Mouse (Mus musculus): Measurements from ENCODE around the gene Mvb12b. TPM values are rescaled to one million over a fixed set of nuclear protein-coding genes. Genes with fewer than 3 reads are reported as not detected.

The Mvb12b gene
- total RNA-seq, 1 experiment = 5.0 TPM

GRCm38 (mm10) chr2:33774106-33774505 lies 113.6 kb downstream of the Mvb12b start:
- DNase-seq (ENCODE audit: low read depth, low spot score) = no peak
- TF ChIP-seq ZC3H11A (IDR thresholded peaks at IDR 0.05; ENCODE audit: borderline replicate concordance, low read depth, low read length) = no peak
- TF ChIP-seq MAFK (IDR thresholded peaks at IDR 0.05; ENCODE audit: insufficient read depth, low read depth, low read length) = no peak
- no peak for TF ChIP-seq CHD2 (IDR thresholded peaks at IDR 0.05; ENCODE audit: low read depth, low read length)
- no peak for TF ChIP-seq ZNF384 (IDR thresholded peaks at IDR 0.05; ENCODE audit: low read depth, low read length)
- H3K4me3 ChIP-seq (ENCODE audit: insufficient read depth in 1 of 2, low read depth in 1 of 2, low read length in 2 of 2, poor library complexity in 1 of 2, severe bottlenecking in 1 of 2) = no peak overlapping the region
- H3K9me3 ChIP-seq (ENCODE audit: control insufficient read depth, insufficient read depth, low read depth, low read length) = no peaks in the 10 kb centered on the region
- H3K4me1 ChIP-seq (ENCODE audit: control insufficient read depth in 2 of 2, insufficient read depth in 2 of 2, low read length in 2 of 2, poor library complexity in 1 of 2) = no peaks in the 10 kb centered on the region
- H3K36me3 ChIP-seq (ENCODE audit: control insufficient read depth, insufficient read depth, low read length, poor library complexity, severe bottlenecking) = no peaks in the 10 kb centered on the region
- H3K9ac ChIP-seq (ENCODE audit: insufficient read depth, low read depth, low read length, poor library complexity, severe bottlenecking) = no peak overlapping the region
- H3K27ac ChIP-seq (ENCODE audit: insufficient read depth, low read depth, low read length, poor library complexity, severe bottlenecking) = no peak overlapping the region
- in situ Hi-C loops (cut with MboI; ENCODE audit: low sequenced_read_pairs in 2 of 2, unreplicated experiment in 2 of 2) = no loop called here

- H3K4me3 ChIP-seq (ENCODE audit: insufficient read depth in 1 of 2, low read depth in 1 of 2, low read length in 2 of 2, poor library complexity in 1 of 2, severe bottlenecking in 1 of 2) = no peak overlapping the region
- no peaks in the 10 kb centered on the region for H3K9me3 ChIP-seq (ENCODE audit: control insufficient read depth, insufficient read depth, low read depth, low read length)
- TF ChIP-seq ZC3H11A (IDR thresholded peaks at IDR 0.05; ENCODE audit: borderline replicate concordance, low read depth, low read length) (no peak), ZNF384 (IDR thresholded peaks at IDR 0.05; ENCODE audit: low read depth, low read length) (no peak), MAFK (IDR thresholded peaks at IDR 0.05; ENCODE audit: insufficient read depth, low read depth, low read length) (no peak), HCFC1 (IDR thresholded peaks at IDR 0.05; ENCODE audit: borderline replicate concordance, insufficient read depth, low read length) (no peak), CHD2 (IDR thresholded peaks at IDR 0.05; ENCODE audit: low read depth, low read length) (no peak)
- H3K4me1 ChIP-seq (ENCODE audit: control insufficient read depth in 2 of 2, insufficient read depth in 2 of 2, low read length in 2 of 2, poor library complexity in 1 of 2) = no peaks in the 10 kb centered on the region
- H3K9ac ChIP-seq (ENCODE audit: insufficient read depth, low read depth, low read length, poor library complexity, severe bottlenecking) = no peak overlapping the region
- no peak for DNase-seq (ENCODE audit: low read depth, low spot score)
- H3K27ac ChIP-seq (ENCODE audit: insufficient read depth, low read depth, low read length, poor library complexity, severe bottlenecking) = no peak overlapping the region
- H3K36me3 ChIP-seq (ENCODE audit: control insufficient read depth, insufficient read depth, low read length, poor library complexity, severe bottlenecking) = no peaks in the 10 kb centered on the region
- in situ Hi-C loops (cut with MboI; ENCODE audit: low sequenced_read_pairs in 2 of 2, unreplicated experiment in 2 of 2) = no loop called here
These were observed 115.3 kb downstream of the Mvb12b start for GRCm38 (mm10) chr2:33772439-33772838.

- Histone ChIP-seq H3K9me3 (ENCODE audit: control insufficient read depth, insufficient read depth, low read depth, low read length) (no peaks in the 10 kb centered on the region), H3K4me1 (ENCODE audit: control insufficient read depth in 2 of 2, insufficient read depth in 2 of 2, low read length in 2 of 2, poor library complexity in 1 of 2) (no peaks in the 10 kb centered on the region), H3K36me3 (ENCODE audit: control insufficient read depth, insufficient read depth, low read length, poor library complexity, severe bottlenecking) (no peaks in the 10 kb centered on the region), H3K4me3 (ENCODE audit: insufficient read depth in 1 of 2, low read depth in 1 of 2, low read length in 2 of 2, poor library complexity in 1 of 2, severe bottlenecking in 1 of 2) (no peak overlapping the region), H3K27ac (ENCODE audit: insufficient read depth, low read depth, low read length, poor library complexity, severe bottlenecking) (no peak overlapping the region), H3K9ac (ENCODE audit: insufficient read depth, low read depth, low read length, poor library complexity, severe bottlenecking) (no peak overlapping the region)
- TF ChIP-seq MAFK (IDR thresholded peaks at IDR 0.05; ENCODE audit: insufficient read depth, low read depth, low read length) = no peak
- no peak for TF ChIP-seq CHD2 (IDR thresholded peaks at IDR 0.05; ENCODE audit: low read depth, low read length)
- no peak for TF ChIP-seq ZC3H11A (IDR thresholded peaks at IDR 0.05; ENCODE audit: borderline replicate concordance, low read depth, low read length)
- no peak for TF ChIP-seq HCFC1 (IDR thresholded peaks at IDR 0.05; ENCODE audit: borderline replicate concordance, insufficient read depth, low read length)
- no peak for TF ChIP-seq ZNF384 (IDR thresholded peaks at IDR 0.05; ENCODE audit: low read depth, low read length)
- in situ Hi-C loops (cut with MboI; ENCODE audit: low sequenced_read_pairs in 2 of 2, unreplicated experiment in 2 of 2) = no loop called here
- DNase-seq (ENCODE audit: low read depth, low spot score) = no peak
These were observed 116.4 kb downstream of the Mvb12b start for GRCm38 (mm10) chr2:33771388-33771787.

- in situ Hi-C loops (cut with MboI; ENCODE audit: low sequenced_read_pairs in 2 of 2, unreplicated experiment in 2 of 2) = no loop called here
- H3K4me1 ChIP-seq (ENCODE audit: control insufficient read depth in 2 of 2, insufficient read depth in 2 of 2, low read length in 2 of 2, poor library complexity in 1 of 2) = no peaks in the 10 kb centered on the region
- no peaks in the 10 kb centered on the region for H3K36me3 ChIP-seq (ENCODE audit: control insufficient read depth, insufficient read depth, low read length, poor library complexity, severe bottlenecking)
- no peak overlapping the region for H3K4me3 ChIP-seq (ENCODE audit: insufficient read depth in 1 of 2, low read depth in 1 of 2, low read length in 2 of 2, poor library complexity in 1 of 2, severe bottlenecking in 1 of 2)
- DNase-seq (ENCODE audit: low read depth, low spot score) = no peak
- H3K9me3 ChIP-seq (ENCODE audit: control insufficient read depth, insufficient read depth, low read depth, low read length) = no peaks in the 10 kb centered on the region
- no peak overlapping the region for H3K9ac ChIP-seq (ENCODE audit: insufficient read depth, low read depth, low read length, poor library complexity, severe bottlenecking)
- H3K27ac ChIP-seq (ENCODE audit: insufficient read depth, low read depth, low read length, poor library complexity, severe bottlenecking) = no peak overlapping the region
- TF ChIP-seq ZNF384 (IDR thresholded peaks at IDR 0.05; ENCODE audit: low read depth, low read length) (no peak), CHD2 (IDR thresholded peaks at IDR 0.05; ENCODE audit: low read depth, low read length) (no peak), MAFK (IDR thresholded peaks at IDR 0.05; ENCODE audit: insufficient read depth, low read depth, low read length) (no peak), HCFC1 (IDR thresholded peaks at IDR 0.05; ENCODE audit: borderline replicate concordance, insufficient read depth, low read length) (no peak), ZC3H11A (IDR thresholded peaks at IDR 0.05; ENCODE audit: borderline replicate concordance, low read depth, low read length) (no peak)
These were observed 117.1 kb downstream of the Mvb12b start for GRCm38 (mm10) chr2:33770526-33771130.

- in situ Hi-C loops (cut with MboI; ENCODE audit: low sequenced_read_pairs in 2 of 2, unreplicated experiment in 2 of 2) = no loop called here
- H3K4me3 ChIP-seq (ENCODE audit: insufficient read depth in 1 of 2, low read depth in 1 of 2, low read length in 2 of 2, poor library complexity in 1 of 2, severe bottlenecking in 1 of 2) = no peak overlapping the region
- H3K4me1 ChIP-seq (ENCODE audit: control insufficient read depth in 2 of 2, insufficient read depth in 2 of 2, low read length in 2 of 2, poor library complexity in 1 of 2) = no peaks in the 10 kb centered on the region
- H3K36me3 ChIP-seq (ENCODE audit: control insufficient read depth, insufficient read depth, low read length, poor library complexity, severe bottlenecking) = no peaks in the 10 kb centered on the region
- no peaks in the 10 kb centered on the region for H3K9me3 ChIP-seq (ENCODE audit: control insufficient read depth, insufficient read depth, low read depth, low read length)
- H3K9ac ChIP-seq (ENCODE audit: insufficient read depth, low read depth, low read length, poor library complexity, severe bottlenecking) = no peak overlapping the region
- DNase-seq (ENCODE audit: low read depth, low spot score) = peak; percentile 24
- TF ChIP-seq ZC3H11A (IDR thresholded peaks at IDR 0.05; ENCODE audit: borderline replicate concordance, low read depth, low read length) (no peak), ZNF384 (IDR thresholded peaks at IDR 0.05; ENCODE audit: low read depth, low read length) (no peak), HCFC1 (IDR thresholded peaks at IDR 0.05; ENCODE audit: borderline replicate concordance, insufficient read depth, low read length) (no peak), CHD2 (IDR thresholded peaks at IDR 0.05; ENCODE audit: low read depth, low read length) (no peak), MAFK (IDR thresholded peaks at IDR 0.05; ENCODE audit: insufficient read depth, low read depth, low read length) (no peak)
- H3K27ac ChIP-seq (ENCODE audit: insufficient read depth, low read depth, low read length, poor library complexity, severe bottlenecking) = no peak overlapping the region
These were observed 123.3 kb downstream of the Mvb12b start for GRCm38 (mm10) chr2:33764476-33764875.
